In the genomic region with DNA sequence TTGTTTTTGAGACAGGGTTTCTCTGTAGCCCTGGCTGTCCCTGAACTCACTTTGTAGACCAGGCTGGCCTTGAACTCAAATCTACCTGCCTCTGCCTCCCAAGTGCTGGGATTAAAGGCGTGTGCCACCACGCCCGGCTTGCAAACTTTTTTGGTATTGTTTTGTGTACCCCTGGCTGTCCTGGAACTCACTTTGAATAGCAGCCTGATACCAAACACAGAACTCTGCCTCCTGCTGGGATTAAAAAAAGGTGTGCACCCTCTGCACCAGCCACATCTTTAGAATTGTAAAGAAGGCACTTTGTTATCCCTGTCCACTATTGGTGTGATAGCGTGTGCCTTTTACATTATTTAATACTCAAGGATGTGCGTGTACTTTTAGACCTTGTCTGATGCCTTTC, we compare ENCODE assay signal across 9 mouse cellular contexts. TPM values are rescaled to one million over a fixed set of nuclear protein-coding genes. Genes with fewer than 3 reads are reported as not detected.
A peak's percentile ranks its signal among the peaks of the same experiment; 100 is the strongest.
DNase-seq lines count a peak whose midpoint lies in the region; ATAC-seq and TF ChIP-seq lines count a peak whose summit lies in the region.
"Had no signal": no experiment of that assay in that cellular context is flagged by ENCODE, and none has a peak within 500 bp of the region (broad histone marks: within the 10 kb centered on the region; RNA-seq: fewer than 3 reads in every experiment).

No protein-coding gene starts in this region.

- peaks cover 9% of the 10 kb centered on the region for H3K4me1 ChIP-seq in lung, embryonic 16.5 days (replicated peaks; ENCODE audit: control insufficient read depth, insufficient read depth, low read length)
- H3K4me1 ChIP-seq in embryonic facial prominence, embryonic 15.5 days, result peaks cover 20% of the 10 kb centered on the region
- 0 out of 2 replicates have a peak, but pooled peaks cover 2% of the 10 kb centered on the region for H3K4me1 ChIP-seq in intestine, postnatal 0 days (replicated peaks; ENCODE audit: control insufficient read depth, insufficient read depth, low read length)
- H3K4me1 ChIP-seq in neural tube, embryonic 15.5 days, result peaks cover 42% of the 10 kb centered on the region

- no peak overlapping the region for H3K27ac ChIP-seq in lung, embryonic 16.5 days (ENCODE audit: low read length)
- no peak overlapping the region for H3K27ac ChIP-seq in embryonic facial prominence, embryonic 15.5 days (replicated peaks)
- H3K27ac ChIP-seq in intestine, postnatal 0 days (ENCODE audit: low read depth, low read length), result no peak overlapping the region
- no peak overlapping the region for H3K27ac ChIP-seq in neural tube, embryonic 15.5 days (replicated peaks)

- H3K36me3 ChIP-seq in lung, embryonic 16.5 days (ENCODE audit: control insufficient read depth, insufficient read depth, low read length), result no peaks in the 10 kb centered on the region
- H3K36me3 ChIP-seq in embryonic facial prominence, embryonic 15.5 days, result peaks cover 3% of the 10 kb centered on the region; the same call in 1 of the 2 replicates
- H3K36me3 ChIP-seq in intestine, postnatal 0 days (ENCODE audit: control insufficient read depth, insufficient read depth), result peaks cover under 1% of the 10 kb centered on the region; the same call in 1 of the 2 replicates
- H3K36me3 ChIP-seq in neural tube, embryonic 15.5 days, result no peaks in the 10 kb centered on the region

- no peak for ATAC-seq in lung, embryonic 16.5 days (ENCODE audit: low read depth)
- ATAC-seq in embryonic facial prominence, embryonic 15.5 days (ENCODE audit: insufficient number of reproducible peaks, low FRiP score, low TSS enrichment, low read depth), result no peak
- ATAC-seq in intestine, postnatal 0 days, result no peak
- no peak for ATAC-seq in neural tube, embryonic 15.5 days (ENCODE audit: low FRiP score)

- peak overlapping the region; percentile 98 for H3K4me3 ChIP-seq in lung, embryonic 16.5 days (ENCODE audit: low read length)
- H3K4me3 ChIP-seq in embryonic facial prominence, embryonic 15.5 days (replicated peaks), result peak overlapping the region; percentile 65
- H3K4me3 ChIP-seq in intestine, postnatal 0 days (ENCODE audit: low read depth, low read length), result no peak overlapping the region
- peak overlapping the region; percentile 94; the same call in 1 of the 2 replicates for H3K4me3 ChIP-seq in neural tube, embryonic 15.5 days (replicated peaks)

- no peak for DNase-seq in lung, postnatal 25 days (ENCODE audit: low spot score)
- no peak for DNase-seq in MN1 (ENCODE audit: low spot score)
- no peak for DNase-seq in frontal cortex, postnatal 25 days (ENCODE audit: low spot score in 2 of 2)
- no peak for DNase-seq in cerebellum, adult 11 months
- DNase-seq: retina, postnatal 1 day had no signal

- H3K4me2 ChIP-seq in lung, embryonic 16.5 days (ENCODE audit: low read depth, low read length), result peak overlapping the region; percentile 84
- peak overlapping the region; percentile 51 for H3K4me2 ChIP-seq in embryonic facial prominence, embryonic 15.5 days (replicated peaks)
- peak overlapping the region; percentile 79 for H3K4me2 ChIP-seq in intestine, postnatal 0 days (replicated peaks; ENCODE audit: low read depth)
- H3K4me2 ChIP-seq in neural tube, embryonic 15.5 days, result peak overlapping the region; percentile 85

- WGBS in lung, embryonic 16.5 days, result 84% methylated on average over 5 of the region's 5 CpGs
- 91% methylated on average over 5 of the region's 5 CpGs for WGBS in embryonic facial prominence, embryonic 15.5 days
- WGBS in intestine, postnatal 0 days, result 84% methylated on average over 5 of the region's 5 CpGs
- 92% methylated on average over 5 of the region's 5 CpGs for WGBS in neural tube, embryonic 15.5 days

- H3K27me3 ChIP-seq in lung, embryonic 16.5 days (ENCODE audit: control insufficient read depth, insufficient read depth, low read depth, low read length), result no peaks in the 10 kb centered on the region
- H3K27me3 ChIP-seq in embryonic facial prominence, embryonic 15.5 days, result no peaks in the 10 kb centered on the region
- H3K27me3 ChIP-seq in intestine, postnatal 0 days (replicated peaks; ENCODE audit: control insufficient read depth, insufficient read depth, low read length), result no peaks in the 10 kb centered on the region
- H3K27me3 ChIP-seq in neural tube, embryonic 15.5 days (replicated peaks), result no peaks in the 10 kb centered on the region

- TF ChIP-seq CTCF in intestine, postnatal 0 days (IDR thresholded peaks at IDR 0.05; ENCODE audit: low read depth), result no peak

- H3K9me3 ChIP-seq in lung, embryonic 16.5 days (ENCODE audit: control insufficient read depth, low read length), result no peaks in the 10 kb centered on the region
- H3K9me3 ChIP-seq in embryonic facial prominence, embryonic 15.5 days (replicated peaks), result no peaks in the 10 kb centered on the region
- no peaks in the 10 kb centered on the region for H3K9me3 ChIP-seq in intestine, postnatal 0 days (ENCODE audit: control insufficient read depth)
- no peaks in the 10 kb centered on the region for H3K9me3 ChIP-seq in neural tube, embryonic 15.5 days (replicated peaks)

- no peak overlapping the region for H3K9ac ChIP-seq in lung, embryonic 16.5 days (ENCODE audit: low read length)
- H3K9ac ChIP-seq in embryonic facial prominence, embryonic 15.5 days, result no peak overlapping the region
- no peak overlapping the region for H3K9ac ChIP-seq in intestine, postnatal 0 days (ENCODE audit: low read depth, low read length)
- no peak overlapping the region for H3K9ac ChIP-seq in neural tube, embryonic 15.5 days (replicated peaks)

RNA-seq across cellular contexts. Expression of gene Gm5129, which starts 1.7 kb away (rescaled TPM):
- not detected in 2 replicates for polyA plus RNA-seq in lung, embryonic 16.5 days (2015; fragmentation: Nextera tagmentation; extraction: Ambion mirVana)
- not detected in 2 replicates for polyA plus RNA-seq in embryonic facial prominence, embryonic 15.5 days (2015; fragmentation: Nextera tagmentation; extraction: Ambion mirVana)
- not detected in 2 replicates for polyA plus RNA-seq in intestine, postnatal 0 days (2015; fragmentation: Nextera tagmentation; extraction: Ambion mirVana)
- polyA plus RNA-seq in neural tube, embryonic 15.5 days (2015; fragmentation: Nextera tagmentation; extraction: Ambion mirVana), result not detected in 2 replicates

RNA-seq across cellular contexts. Expression of gene Dnajb6, which starts 2.0 kb away (rescaled TPM):
- 124 and 142 TPM in 2 replicates for polyA plus RNA-seq in lung, embryonic 16.5 days (2015; fragmentation: Nextera tagmentation; extraction: Ambion mirVana)
- 133 and 144 TPM in 2 replicates for polyA plus RNA-seq in embryonic facial prominence, embryonic 15.5 days (2015; fragmentation: Nextera tagmentation; extraction: Ambion mirVana)
- 109 and 116 TPM in 2 replicates for polyA plus RNA-seq in intestine, postnatal 0 days (2015; fragmentation: Nextera tagmentation; extraction: Ambion mirVana)
- 266 and 298 TPM in 2 replicates for polyA plus RNA-seq in neural tube, embryonic 15.5 days (2015; fragmentation: Nextera tagmentation; extraction: Ambion mirVana)
